Mouse (Mus musculus): ENCODE data around the gene Tmem164.

DNA sequence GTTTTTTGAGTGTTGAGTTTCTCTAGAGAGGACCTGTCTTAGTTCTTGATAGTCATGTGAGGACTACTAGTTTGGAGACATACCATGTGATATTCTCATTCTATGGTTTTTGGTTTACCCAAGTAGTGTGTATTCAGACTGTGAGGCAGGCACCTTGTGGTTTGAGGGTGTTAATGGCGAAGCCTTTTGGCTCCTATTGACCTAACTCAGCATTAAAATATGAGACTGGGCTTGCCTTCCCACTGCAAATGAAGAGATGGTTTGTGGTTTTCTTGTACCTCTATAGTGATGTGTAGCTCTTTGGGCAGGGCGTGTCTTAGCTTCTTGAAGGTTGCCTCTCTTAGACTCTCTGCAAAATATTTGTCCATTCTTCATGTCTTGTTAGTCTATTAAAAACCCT, 111.0 kb downstream of the Tmem164 start:
- TF ChIP-seq POLR2A (IDR thresholded peaks at IDR 0.05; ENCODE audit: borderline replicate concordance, extremely low read depth, low read depth, low read length) (no peak), CTCF (IDR thresholded peaks at IDR 0.05; ENCODE audit: insufficient read depth, low read length) (no peak)
